Comparison of ENCODE assay signal across 26 mouse cellular contexts in the genomic region with DNA sequence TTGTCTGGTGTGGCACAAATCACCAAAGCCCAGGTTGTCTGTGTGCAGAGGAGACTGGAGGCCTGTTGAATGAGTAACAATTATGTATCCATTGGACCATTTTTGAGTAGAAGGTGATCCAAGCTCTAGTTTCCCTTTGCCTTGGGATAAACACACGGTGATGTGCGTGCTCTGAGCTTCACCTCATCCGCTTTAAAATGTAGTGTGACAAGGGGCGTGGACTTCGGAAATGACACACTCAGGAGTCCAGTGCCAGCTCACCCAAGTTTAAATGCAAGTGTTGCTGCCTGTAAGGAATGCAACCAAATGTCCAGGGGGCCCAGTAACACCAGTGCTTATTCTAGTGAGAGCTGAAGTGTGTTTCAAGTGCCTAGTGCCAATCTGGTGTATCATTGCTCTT.
"Had no signal": no experiment of that assay in that cellular context is flagged by ENCODE, and none has a peak within 500 bp of the region (broad histone marks: within the 10 kb centered on the region; RNA-seq: fewer than 3 reads in every experiment).

No protein-coding gene starts in this region.

- DNase-seq: gastrocnemius, adult 2 months; gastrocnemius, postnatal 10 days; gastrocnemius, postnatal 25 days; heart, adult 2 months; heart, postnatal 14 days; heart, postnatal 4 days; kidney, adult 18-20 months; kidney, adult 8-10 months; kidney, postnatal 10 days; kidney, postnatal 25 days; kidney, postnatal 4 days; liver had no signal

- H3K9ac ChIP-seq: heart, embryonic 13.5 days; heart, embryonic 15.5 days; hindbrain, embryonic 12.5 days; hindbrain, embryonic 14.5 days; limb, embryonic 12.5 days had no signal

- ATAC-seq: hindbrain, embryonic 16.5 days; inflammation-experienced regulatory T-cells, adult 6 months; intestine, postnatal 0 days had no signal

- H3K9me3 ChIP-seq: heart, embryonic 13.5 days; heart, embryonic 15.5 days; hindbrain, embryonic 10.5 days; hindbrain, embryonic 12.5 days; limb, embryonic 10.5 days; limb, embryonic 12.5 days had no signal

- H3K4me3 ChIP-seq: gastrocnemius, adult 2 months; heart, adult 2 months; heart, embryonic 13.5 days; heart, embryonic 15.5 days; hindbrain, embryonic 10.5 days; hindbrain, embryonic 12.5 days; layer of hippocampus, adult 2 months; left cerebral cortex, adult 2 months; limb, embryonic 10.5 days; limb, embryonic 12.5 days had no signal

- H3K27ac ChIP-seq: gastrocnemius, adult 2 months; heart, adult 2 months; heart, embryonic 13.5 days; heart, embryonic 15.5 days; hindbrain, embryonic 10.5 days; hindbrain, embryonic 12.5 days; hindbrain, embryonic 14.5 days; layer of hippocampus, adult 2 months; left cerebral cortex, adult 2 months; limb, embryonic 10.5 days; limb, embryonic 12.5 days had no signal

- H3K4me2 ChIP-seq: heart, embryonic 11.5 days; heart, embryonic 13.5 days; heart, embryonic 15.5 days; hindbrain, embryonic 12.5 days; hindbrain, embryonic 14.5 days; limb, embryonic 12.5 days; liver, embryonic 11.5 days had no signal

- H3K36me3 ChIP-seq: heart, embryonic 13.5 days; heart, embryonic 15.5 days; hindbrain, embryonic 10.5 days; hindbrain, embryonic 12.5 days; limb, embryonic 10.5 days; limb, embryonic 12.5 days had no signal
